Mouse (Mus musculus) ES-E14 (cell line): ENCODE results near the gene Robo2.

Experiments used
- CHD2 ChIP-seq: IDR thresholded peaks from 2 replicates; pipeline ENCODE4 v1.6.1; 2014; ENCODE audit warnings: mild to moderate bottlenecking, low read depth, low read length, inconsistent platforms
- HCFC1 ChIP-seq: IDR thresholded peaks from 2 replicates; pipeline ENCODE4 v1.6.1; 2012; ENCODE audit warnings: low read length, inconsistent platforms, borderline replicate concordance; ENCODE audit not compliant: insufficient read depth
- MAFK ChIP-seq: IDR thresholded peaks from 2 replicates; pipeline ENCODE4 v1.6.1; 2014; ENCODE audit warnings: mild to moderate bottlenecking, low read depth, low read length, inconsistent platforms; ENCODE audit not compliant: insufficient read depth

- TF ChIP-seq HCFC1 (no peak), CHD2 (no peak), MAFK (no peak)
Observed at GRCm38 (mm10) chr16:74233596-74233995, 178.0 kb downstream of the Robo2 start.
